Mouse (Mus musculus): ENCODE results near the gene Slc35f3. TPM values are rescaled to one million over a fixed set of nuclear protein-coding genes. Genes with fewer than 3 reads are reported as not detected.
A peak's percentile ranks its signal among the peaks of the same experiment; 100 is the strongest.

The Slc35f3 gene
- polyA plus RNA-seq, 1 experiment = 0.14 TPM

GRCm38 (mm10) chr8:126380141-126380540 is 81.8 kb downstream of the Slc35f3 start:
- no peaks in the 10 kb centered on the region for H3K4me1 ChIP-seq (ENCODE audit: control insufficient read depth, insufficient read depth, low read length)
- H3K36me3 ChIP-seq (ENCODE audit: control insufficient read depth, insufficient read depth, low read length) = no peaks in the 10 kb centered on the region
- H3K27me3 ChIP-seq (ENCODE audit: control insufficient read depth, insufficient read depth, low read length) = no peaks in the 10 kb centered on the region
- TF ChIP-seq POLR2A (IDR thresholded peaks at IDR 0.05; ENCODE audit: control insufficient read depth, low read depth, low read length) = no peak
- H3K27ac ChIP-seq (ENCODE audit: control insufficient read depth, insufficient read depth, low read depth, low read length) = no peak overlapping the region
- H3K4me3 ChIP-seq (ENCODE audit: control insufficient read depth, low read depth, low read length) = no peak overlapping the region

- Histone ChIP-seq H3K27ac (ENCODE audit: control insufficient read depth, insufficient read depth, low read depth, low read length) (no peak overlapping the region), H3K27me3 (ENCODE audit: control insufficient read depth, insufficient read depth, low read length) (no peaks in the 10 kb centered on the region), H3K4me3 (ENCODE audit: control insufficient read depth, low read depth, low read length) (no peak overlapping the region), H3K36me3 (ENCODE audit: control insufficient read depth, insufficient read depth, low read length) (no peaks in the 10 kb centered on the region), H3K4me1 (ENCODE audit: control insufficient read depth, insufficient read depth, low read length) (no peaks in the 10 kb centered on the region)
- no peak for TF ChIP-seq CTCF (IDR thresholded peaks at IDR 0.05; ENCODE audit: control insufficient read depth, insufficient read depth, insufficient replicate concordance, low read depth, low read length)
- no peak for TF ChIP-seq POLR2A (IDR thresholded peaks at IDR 0.05; ENCODE audit: control insufficient read depth, low read depth, low read length)
Observed at GRCm38 (mm10) chr8:126381299-126381698, 82.9 kb downstream of the Slc35f3 start.

- Histone ChIP-seq H3K36me3 (ENCODE audit: control insufficient read depth, insufficient read depth, low read length) (no peaks in the 10 kb centered on the region), H3K27me3 (ENCODE audit: control insufficient read depth, insufficient read depth, low read length) (no peaks in the 10 kb centered on the region), H3K4me3 (ENCODE audit: control insufficient read depth, low read depth, low read length) (no peak overlapping the region), H3K4me1 (ENCODE audit: control insufficient read depth, insufficient read depth, low read length) (no peaks in the 10 kb centered on the region), H3K27ac (ENCODE audit: control insufficient read depth, insufficient read depth, low read depth, low read length) (no peak overlapping the region)
- TF ChIP-seq CTCF (IDR thresholded peaks at IDR 0.05; ENCODE audit: control insufficient read depth, insufficient read depth, insufficient replicate concordance, low read depth, low read length) = no peak
- no peak for TF ChIP-seq POLR2A (IDR thresholded peaks at IDR 0.05; ENCODE audit: control insufficient read depth, low read depth, low read length)
Observed at GRCm38 (mm10) chr8:126382216-126382615, 83.9 kb downstream of the Slc35f3 start.

GRCm38 (mm10) chr8:126382749-126383148 is 84.4 kb downstream of the Slc35f3 start:
- no peak overlapping the region for H3K27ac ChIP-seq (ENCODE audit: control insufficient read depth, insufficient read depth, low read depth, low read length)
- no peaks in the 10 kb centered on the region for H3K36me3 ChIP-seq (ENCODE audit: control insufficient read depth, insufficient read depth, low read length)
- H3K4me1 ChIP-seq (ENCODE audit: control insufficient read depth, insufficient read depth, low read length) = no peaks in the 10 kb centered on the region
- H3K4me3 ChIP-seq (ENCODE audit: control insufficient read depth, low read depth, low read length) = no peak overlapping the region
- H3K27me3 ChIP-seq (ENCODE audit: control insufficient read depth, insufficient read depth, low read length) = no peaks in the 10 kb centered on the region
- TF ChIP-seq CTCF (IDR thresholded peaks at IDR 0.05; ENCODE audit: control insufficient read depth, insufficient read depth, insufficient replicate concordance, low read depth, low read length) (peak; percentile 15; the same call in 1 of the 2 replicates), POLR2A (IDR thresholded peaks at IDR 0.05; ENCODE audit: control insufficient read depth, low read depth, low read length) (no peak)

- TF ChIP-seq POLR2A (IDR thresholded peaks at IDR 0.05; ENCODE audit: control insufficient read depth, low read depth, low read length) (no peak), CTCF (IDR thresholded peaks at IDR 0.05; ENCODE audit: control insufficient read depth, insufficient read depth, insufficient replicate concordance, low read depth, low read length) (no peak)
- Histone ChIP-seq H3K27me3 (ENCODE audit: control insufficient read depth, insufficient read depth, low read length) (no peaks in the 10 kb centered on the region), H3K36me3 (ENCODE audit: control insufficient read depth, insufficient read depth, low read length) (no peaks in the 10 kb centered on the region), H3K4me3 (ENCODE audit: control insufficient read depth, low read depth, low read length) (no peak overlapping the region), H3K27ac (ENCODE audit: control insufficient read depth, insufficient read depth, low read depth, low read length) (no peak overlapping the region), H3K4me1 (ENCODE audit: control insufficient read depth, insufficient read depth, low read length) (no peaks in the 10 kb centered on the region)
Observed at GRCm38 (mm10) chr8:126387566-126387965, 89.2 kb downstream of the Slc35f3 start.

- Histone ChIP-seq H3K4me1 (ENCODE audit: control insufficient read depth, insufficient read depth, low read length) (no peaks in the 10 kb centered on the region), H3K27me3 (ENCODE audit: control insufficient read depth, insufficient read depth, low read length) (no peaks in the 10 kb centered on the region), H3K36me3 (ENCODE audit: control insufficient read depth, insufficient read depth, low read length) (no peaks in the 10 kb centered on the region), H3K4me3 (ENCODE audit: control insufficient read depth, low read depth, low read length) (no peak overlapping the region), H3K27ac (ENCODE audit: control insufficient read depth, insufficient read depth, low read depth, low read length) (no peak overlapping the region)
- TF ChIP-seq CTCF (IDR thresholded peaks at IDR 0.05; ENCODE audit: control insufficient read depth, insufficient read depth, insufficient replicate concordance, low read depth, low read length) = no peak
- TF ChIP-seq POLR2A (IDR thresholded peaks at IDR 0.05; ENCODE audit: control insufficient read depth, low read depth, low read length) = no peak
Observed at GRCm38 (mm10) chr8:126391541-126391940, 93.2 kb downstream of the Slc35f3 start.

- Histone ChIP-seq H3K4me1 (ENCODE audit: control insufficient read depth, insufficient read depth, low read length) (no peaks in the 10 kb centered on the region), H3K27ac (ENCODE audit: control insufficient read depth, insufficient read depth, low read depth, low read length) (no peak overlapping the region), H3K36me3 (ENCODE audit: control insufficient read depth, insufficient read depth, low read length) (no peaks in the 10 kb centered on the region), H3K27me3 (ENCODE audit: control insufficient read depth, insufficient read depth, low read length) (no peaks in the 10 kb centered on the region), H3K4me3 (ENCODE audit: control insufficient read depth, low read depth, low read length) (no peak overlapping the region)
- TF ChIP-seq POLR2A (IDR thresholded peaks at IDR 0.05; ENCODE audit: control insufficient read depth, low read depth, low read length) (no peak), CTCF (IDR thresholded peaks at IDR 0.05; ENCODE audit: control insufficient read depth, insufficient read depth, insufficient replicate concordance, low read depth, low read length) (no peak)
Observed at GRCm38 (mm10) chr8:126395386-126395785, 97.0 kb downstream of the Slc35f3 start.

GRCm38 (mm10) chr8:126395917-126396316 is 97.6 kb downstream of the Slc35f3 start:
- Histone ChIP-seq H3K27me3 (ENCODE audit: control insufficient read depth, insufficient read depth, low read length) (no peaks in the 10 kb centered on the region), H3K27ac (ENCODE audit: control insufficient read depth, insufficient read depth, low read depth, low read length) (no peak overlapping the region), H3K4me3 (ENCODE audit: control insufficient read depth, low read depth, low read length) (no peak overlapping the region), H3K36me3 (ENCODE audit: control insufficient read depth, insufficient read depth, low read length) (no peaks in the 10 kb centered on the region), H3K4me1 (ENCODE audit: control insufficient read depth, insufficient read depth, low read length) (no peaks in the 10 kb centered on the region)
- TF ChIP-seq CTCF (IDR thresholded peaks at IDR 0.05; ENCODE audit: control insufficient read depth, insufficient read depth, insufficient replicate concordance, low read depth, low read length) (no peak), POLR2A (IDR thresholded peaks at IDR 0.05; ENCODE audit: control insufficient read depth, low read depth, low read length) (no peak)

All from testis, adult 2 months (tissue).